33 mouse cellular contexts compared by ENCODE assay signal in the genomic region with DNA sequence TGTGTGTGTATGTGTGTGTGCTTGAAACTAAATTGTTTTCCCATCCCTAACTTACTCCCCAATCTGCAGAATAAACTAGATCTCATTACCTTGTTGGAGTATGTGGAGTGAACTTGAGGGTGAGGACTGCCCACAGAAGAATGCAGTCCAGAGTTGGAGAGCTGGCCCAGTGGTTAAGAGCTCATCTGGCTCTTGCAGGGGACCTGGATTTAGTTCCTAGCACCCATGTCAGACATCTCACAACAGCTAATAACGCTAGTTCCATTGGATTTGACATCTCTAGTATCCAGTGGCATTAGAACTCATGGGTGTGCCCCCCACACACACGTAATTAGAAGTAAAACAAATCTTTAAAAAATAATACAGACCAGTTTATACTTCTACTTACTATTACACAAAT. TPM values are rescaled to one million over a fixed set of nuclear protein-coding genes. Genes with fewer than 3 reads are reported as not detected.
"Had no signal": no experiment of that assay in that cellular context is flagged by ENCODE, and none has a peak within 500 bp of the region (broad histone marks: within the 10 kb centered on the region; RNA-seq: fewer than 3 reads in every experiment).

No protein-coding gene starts in this region.

- DNase-seq: left cerebral cortex, postnatal 4 days; liver; liver, embryonic 13.5 days; liver, postnatal 0 days; lung, adult 18-20 months; lung, adult 2 months; lung, embryonic 14.5 days; lung, postnatal 10 days; lung, postnatal 14 days; lung, postnatal 36 days; lung, postnatal 4 days; midbrain, embryonic 14.5 days had no signal

- H3K4me1 ChIP-seq: limb, embryonic 15.5 days; liver, embryonic 12.5 days; liver, embryonic 13.5 days; liver, embryonic 15.5 days; lung, embryonic 15.5 days; midbrain, embryonic 15.5 days; neural tube, embryonic 12.5 days had no signal

- H3K36me3 ChIP-seq: limb, embryonic 10.5 days; limb, embryonic 12.5 days; limb, embryonic 13.5 days; limb, embryonic 15.5 days; liver, embryonic 12.5 days; liver, embryonic 13.5 days; liver, embryonic 15.5 days; lung, embryonic 15.5 days; midbrain, embryonic 10.5 days; midbrain, embryonic 12.5 days; midbrain, embryonic 13.5 days; midbrain, embryonic 15.5 days; neural tube, embryonic 12.5 days had no signal

- H3K27ac ChIP-seq: left cerebral cortex, adult 2 months; limb, embryonic 10.5 days; limb, embryonic 12.5 days; limb, embryonic 13.5 days; limb, embryonic 15.5 days; liver, embryonic 12.5 days; liver, embryonic 13.5 days; liver, embryonic 14.5 days; liver, embryonic 15.5 days; lung, embryonic 15.5 days; macrophage; midbrain, embryonic 10.5 days; midbrain, embryonic 12.5 days; midbrain, embryonic 13.5 days; midbrain, embryonic 15.5 days; neural tube, embryonic 12.5 days had no signal

- H3K9ac ChIP-seq: limb, embryonic 12.5 days; limb, embryonic 13.5 days; limb, embryonic 15.5 days; liver, embryonic 12.5 days; liver, embryonic 13.5 days; liver, embryonic 14.5 days; liver, embryonic 15.5 days; liver, postnatal 0 days; lung, embryonic 14.5 days; lung, embryonic 15.5 days; midbrain, embryonic 12.5 days; midbrain, embryonic 13.5 days; midbrain, embryonic 15.5 days; neural tube, embryonic 12.5 days had no signal

- H3K9me3 ChIP-seq: limb, embryonic 10.5 days; limb, embryonic 12.5 days; limb, embryonic 13.5 days; limb, embryonic 15.5 days; liver, embryonic 12.5 days; liver, embryonic 13.5 days; liver, embryonic 15.5 days; lung, embryonic 15.5 days; midbrain, embryonic 10.5 days; midbrain, embryonic 12.5 days; midbrain, embryonic 13.5 days; midbrain, embryonic 15.5 days; neural tube, embryonic 12.5 days had no signal

- H3K27me3 ChIP-seq: limb, embryonic 12.5 days; limb, embryonic 13.5 days; limb, embryonic 15.5 days; lung, embryonic 15.5 days; midbrain, embryonic 12.5 days; midbrain, embryonic 13.5 days; midbrain, embryonic 15.5 days; neural tube, embryonic 12.5 days had no signal

- H3K4me3 ChIP-seq: left cerebral cortex, adult 2 months; limb, embryonic 10.5 days; limb, embryonic 12.5 days; limb, embryonic 13.5 days; limb, embryonic 15.5 days; liver, embryonic 12.5 days; liver, embryonic 13.5 days; liver, embryonic 15.5 days; lung, embryonic 15.5 days; megakaryocyte, embryonic 14.5 days; midbrain, embryonic 10.5 days; midbrain, embryonic 12.5 days; midbrain, embryonic 13.5 days; midbrain, embryonic 15.5 days; myocyte; neural tube, embryonic 12.5 days had no signal

- H3K4me2 ChIP-seq: limb, embryonic 12.5 days; limb, embryonic 13.5 days; limb, embryonic 15.5 days; liver, embryonic 11.5 days; liver, embryonic 12.5 days; liver, embryonic 13.5 days; liver, embryonic 15.5 days; lung, embryonic 14.5 days; lung, embryonic 15.5 days; midbrain, embryonic 12.5 days; midbrain, embryonic 13.5 days; midbrain, embryonic 15.5 days; neural tube, embryonic 12.5 days had no signal

- ATAC-seq: liver, embryonic 12.5 days; liver, postnatal 0 days; lung, postnatal 0 days; midbrain, embryonic 13.5 days; midbrain, embryonic 15.5 days; midbrain, embryonic 16.5 days had no signal

RNA-seq across cellular contexts. Expression of a gene that starts 1.5 kb away (rescaled TPM):
- total RNA-seq: megakaryocyte-erythroid progenitor cell, adult 5-6 weeks had no signal
